Mouse (Mus musculus) thymus, postnatal 0 days (tissue): ENCODE data around the gene Pdha1. TPM values are rescaled to one million over a fixed set of nuclear protein-coding genes. Genes with fewer than 3 reads are reported as not detected.

Experiments used
- DNase-seq: peaks from one replicate; pipeline ENCODE4 v3.0.0-alpha.2; 2015; ENCODE audit warnings: low spot score
- polyA plus RNA-seq: library from polyadenylated mRNA; unstranded; fragments of >200 nt; fragmentation: Nextera tagmentation; extraction: Ambion mirVana; gene quantifications from 2 replicates; pipeline ENCODE4 v1.2.1, GENCODE M21; 2015

Pdha1 gene
- 120 and 121 TPM in 2 replicates for polyA plus RNA-seq

GRCm38 (mm10) chrX:160137861-160138717 lies at the start of gene Pdha1:
Gene Pdha1, minus strand, starts transcription at chrX:160138413.
- peak; percentile 82 for DNase-seq

- no peak for DNase-seq
Observed at GRCm38 (mm10) chrX:160179032-160179431, 40.8 kb upstream of the Pdha1 start.

- DNase-seq, result peak; percentile 51
Observed at GRCm38 (mm10) chrX:160170150-160170549, 31.9 kb upstream of the Pdha1 start.

- DNase-seq, result no peak
Observed at GRCm38 (mm10) chrX:160166246-160166985, 28.2 kb upstream of the Pdha1 start.

- no peak for DNase-seq
Observed at GRCm38 (mm10) chrX:160164259-160164658, 26.0 kb upstream of the Pdha1 start.

GRCm38 (mm10) chrX:160153147-160153815 lies 15.1 kb upstream of the Pdha1 start:
- peak; percentile 9 for DNase-seq

GRCm38 (mm10) chrX:160148859-160149258 lies 10.6 kb upstream of the Pdha1 start:
- no peak for DNase-seq

GRCm38 (mm10) chrX:160147406-160147805 lies 9.2 kb upstream of the Pdha1 start:
- DNase-seq, result no peak

- DNase-seq, result no peak
Observed at GRCm38 (mm10) chrX:160146806-160147205, 8.6 kb upstream of the Pdha1 start.

GRCm38 (mm10) chrX:160137177-160137860 lies 894 bp downstream of the Pdha1 start:
- DNase-seq, result peak; percentile 28

GRCm38 (mm10) chrX:160136153-160136552 lies 2.1 kb downstream of the Pdha1 start:
- peak; percentile 67 for DNase-seq

GRCm38 (mm10) chrX:160135719-160136118 lies 2.5 kb downstream of the Pdha1 start:
- DNase-seq, result no peak

- no peak for DNase-seq
Observed at GRCm38 (mm10) chrX:160134136-160134843, 3.9 kb downstream of the Pdha1 start.

- peak; percentile 52 for DNase-seq
Observed at GRCm38 (mm10) chrX:160116658-160117057, 21.6 kb downstream of the Pdha1 start.

GRCm38 (mm10) chrX:160116074-160116473 lies 22.1 kb downstream of the Pdha1 start:
- DNase-seq, result no peak

GRCm38 (mm10) chrX:160113777-160114176 lies 24.4 kb downstream of the Pdha1 start:
- DNase-seq, result no peak

- no peak for DNase-seq
Observed at GRCm38 (mm10) chrX:160107817-160108216, 30.4 kb downstream of the Pdha1 start.

- no peak for DNase-seq
Observed at GRCm38 (mm10) chrX:160091973-160092372, 46.2 kb downstream of the Pdha1 start.
